Mouse (Mus musculus) heart, postnatal 10 days (tissue): ENCODE measurements around the gene Bckdk. TPM values are rescaled to one million over a fixed set of nuclear protein-coding genes. Genes with fewer than 3 reads are reported as not detected.
"Not testable (repeated sequence)": the region's sequence is repeated elsewhere in the genome, so short reads cannot be mapped to it uniquely, and the experiment has no call there.

ENCODE experiments used
- DNase-seq, 2 experiments: peaks; one replicate each; pipeline ENCODE4 v3.0.0; 2021
- intact Hi-C: fragments of 180-260 bp; cut with DNase I; formaldehyde crosslinking; loops from one replicate; pipeline ENCODE4 v1.15.1; 2025
- total RNA-seq, 2 experiments: library from RNA; stranded (reverse); gene quantifications; 2 replicates each; pipeline ENCODE4 v1.2.3; 2021

Bckdk gene
- total RNA-seq, 2 experiments from 2014 or later = 96.6 to 98.5 TPM

DNA sequence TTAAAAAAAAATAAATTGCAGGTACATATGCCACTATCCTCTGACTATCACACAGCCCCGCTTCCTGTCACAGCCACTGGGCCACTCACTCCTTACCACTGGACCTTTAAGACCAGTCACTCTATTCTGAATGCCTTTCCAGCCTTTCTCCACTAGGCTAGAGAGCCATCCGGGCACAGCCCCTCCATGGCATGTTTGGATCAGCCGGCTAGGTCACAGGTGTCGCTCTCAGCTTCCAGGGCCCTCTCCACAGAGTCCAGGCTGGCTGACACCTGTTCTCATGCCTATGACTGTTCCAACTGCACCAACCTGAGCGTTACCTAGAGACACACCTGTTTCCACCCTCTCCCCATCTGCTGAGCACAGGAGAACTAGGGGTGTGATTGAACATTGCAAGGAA is 24.7 kb downstream of the Bckdk start:
- no peak for DNase-seq
- intact Hi-C loops = no loop called here

DNA sequence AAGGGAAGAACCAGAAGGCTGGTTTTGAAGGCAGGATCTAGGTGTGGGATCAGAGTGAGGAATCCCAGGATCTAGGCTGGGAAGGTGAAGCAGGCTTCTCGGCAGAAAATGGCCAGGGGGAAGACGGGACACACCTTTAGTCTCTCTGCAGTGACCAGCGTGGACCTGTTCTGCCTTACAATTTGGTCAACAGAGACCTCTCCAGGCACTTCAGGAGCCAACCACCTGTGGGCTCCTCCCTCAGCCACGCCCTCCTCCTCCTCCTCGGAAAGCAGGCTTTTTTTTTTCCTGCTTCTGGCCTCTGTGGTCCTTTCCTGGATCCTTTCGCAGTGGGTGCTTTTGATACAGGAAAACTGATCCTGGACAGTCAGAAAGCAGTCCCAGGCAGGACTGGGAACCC is 26.0 kb downstream of the Bckdk start, which contains the start of gene Prss8:
Prss8 (minus strand) TSS at position 182 of the 400 bp plus-strand sequence.
- intact Hi-C loops = no loop called here
- no peak for DNase-seq

DNA sequence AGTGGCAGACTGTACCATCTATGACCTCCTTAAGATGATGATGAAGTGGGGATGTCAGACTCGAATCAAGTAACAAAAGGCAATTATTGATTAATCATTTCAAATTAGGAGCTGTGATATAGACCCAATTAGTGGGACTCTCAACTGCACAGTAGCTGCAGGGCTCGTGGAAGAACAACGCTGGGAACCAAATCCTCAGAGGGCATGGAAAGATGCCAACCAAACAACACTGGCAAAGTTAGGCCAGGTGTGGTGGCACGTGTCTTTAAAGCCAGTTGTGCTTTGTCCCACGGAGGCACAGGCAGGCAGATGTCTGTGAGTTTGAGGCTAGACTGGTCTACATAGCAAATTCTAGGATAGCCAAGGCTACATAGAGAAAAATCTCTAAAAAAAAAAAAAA is 26.8 kb downstream of the Bckdk start:
- intact Hi-C loops = no loop called here
- DNase-seq = no peak

DNA sequence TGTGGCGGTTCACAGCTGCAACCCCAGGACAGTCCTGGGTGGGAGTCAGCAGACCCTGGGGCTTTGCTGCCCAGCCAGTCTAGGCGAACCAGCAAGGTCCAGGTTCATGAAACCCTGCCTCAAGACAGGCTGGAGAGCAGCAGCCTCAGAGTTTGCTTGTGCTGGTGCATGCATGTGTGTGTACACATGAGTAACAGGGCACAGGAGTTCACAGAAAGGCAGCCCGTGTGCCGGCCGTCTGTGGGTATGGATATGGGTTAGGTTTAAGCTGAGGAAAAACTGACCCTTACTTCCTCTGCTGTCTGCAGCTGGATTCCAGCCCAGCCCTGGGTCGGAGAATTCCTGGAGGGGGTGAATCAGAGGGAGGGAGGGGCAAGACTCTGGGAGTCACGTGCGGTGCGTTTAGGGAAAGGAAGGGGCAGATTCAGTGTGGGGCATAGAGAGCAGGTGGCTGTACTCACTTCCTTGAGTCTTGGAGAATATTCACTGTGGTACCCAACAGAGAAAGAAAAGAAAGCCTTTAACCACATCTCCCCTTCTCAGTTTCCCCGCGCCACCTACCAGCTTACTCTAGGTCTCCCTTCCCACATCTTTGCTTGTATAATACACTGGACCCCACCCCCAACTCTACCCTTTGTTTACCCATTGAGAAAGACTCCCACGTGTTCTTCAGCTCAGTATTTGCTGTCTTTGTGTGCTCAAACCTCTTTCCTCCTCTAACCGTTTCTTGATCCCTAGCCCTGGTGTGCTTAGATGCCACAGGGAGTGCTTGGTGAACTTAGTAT is 27.7 kb downstream of the Bckdk start:
- peak; percentile 32 to 41 for DNase-seq
- intact Hi-C loops = no loop called here

DNA sequence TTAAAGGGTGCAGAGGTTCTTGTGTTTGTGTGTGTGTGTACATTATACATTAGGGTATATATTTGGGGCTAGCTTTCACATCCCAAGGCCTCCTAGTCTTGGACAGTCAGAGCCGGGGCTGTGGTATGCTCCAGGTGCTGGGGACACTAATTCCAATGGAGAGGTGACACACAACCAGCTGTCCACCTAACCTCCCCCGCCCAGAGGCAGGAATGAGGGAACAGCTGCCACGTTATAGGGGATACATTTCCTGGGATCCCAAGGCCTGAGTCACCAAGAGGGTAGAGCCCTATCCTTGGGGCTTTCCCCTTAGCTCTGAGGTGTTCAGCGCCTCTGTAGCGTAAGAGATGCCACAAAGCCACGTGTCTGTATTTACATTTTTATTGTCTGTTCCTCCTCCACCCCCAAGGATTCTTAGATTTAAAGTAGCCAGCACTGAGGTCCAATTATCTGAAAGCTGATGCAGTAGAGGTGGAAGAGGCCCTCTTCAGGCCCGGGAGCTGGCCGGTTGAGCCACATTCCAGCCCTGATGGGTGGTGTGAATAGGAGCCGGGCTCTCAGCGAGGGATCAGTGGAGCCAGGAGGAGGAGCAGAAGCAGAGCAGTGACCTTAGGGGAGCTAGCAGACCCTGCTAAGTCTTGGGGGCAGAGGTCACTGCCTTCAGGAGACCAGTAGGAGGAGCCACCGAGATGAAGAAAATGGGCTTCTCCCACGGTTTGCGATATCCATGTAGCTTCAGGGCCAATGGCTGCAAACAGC is 28.6 kb downstream of the Bckdk start:
- DNase-seq = no peak
- intact Hi-C loops = no loop called here

DNA sequence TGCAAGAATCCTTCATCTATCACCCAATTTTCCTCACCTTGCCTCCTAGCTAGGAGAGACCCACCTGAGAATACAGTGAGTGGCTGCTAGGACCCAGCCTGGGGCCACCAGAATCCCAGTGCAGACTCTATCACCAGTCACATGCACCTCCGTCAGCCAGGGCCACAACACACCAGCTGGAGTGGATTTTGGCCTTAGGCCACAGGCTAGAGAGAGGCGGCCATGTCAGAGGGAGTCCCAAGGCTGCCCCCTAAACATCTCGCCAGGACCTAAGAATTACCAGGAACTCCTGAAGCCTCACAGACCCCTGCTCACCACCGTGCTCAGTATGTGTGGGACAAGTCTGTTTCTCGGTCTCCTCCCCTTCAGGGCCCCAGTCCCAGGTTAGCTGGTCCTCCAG is 30.2 kb downstream of the Bckdk start:
- DNase-seq = no peak
- intact Hi-C loops = no loop called here

DNA sequence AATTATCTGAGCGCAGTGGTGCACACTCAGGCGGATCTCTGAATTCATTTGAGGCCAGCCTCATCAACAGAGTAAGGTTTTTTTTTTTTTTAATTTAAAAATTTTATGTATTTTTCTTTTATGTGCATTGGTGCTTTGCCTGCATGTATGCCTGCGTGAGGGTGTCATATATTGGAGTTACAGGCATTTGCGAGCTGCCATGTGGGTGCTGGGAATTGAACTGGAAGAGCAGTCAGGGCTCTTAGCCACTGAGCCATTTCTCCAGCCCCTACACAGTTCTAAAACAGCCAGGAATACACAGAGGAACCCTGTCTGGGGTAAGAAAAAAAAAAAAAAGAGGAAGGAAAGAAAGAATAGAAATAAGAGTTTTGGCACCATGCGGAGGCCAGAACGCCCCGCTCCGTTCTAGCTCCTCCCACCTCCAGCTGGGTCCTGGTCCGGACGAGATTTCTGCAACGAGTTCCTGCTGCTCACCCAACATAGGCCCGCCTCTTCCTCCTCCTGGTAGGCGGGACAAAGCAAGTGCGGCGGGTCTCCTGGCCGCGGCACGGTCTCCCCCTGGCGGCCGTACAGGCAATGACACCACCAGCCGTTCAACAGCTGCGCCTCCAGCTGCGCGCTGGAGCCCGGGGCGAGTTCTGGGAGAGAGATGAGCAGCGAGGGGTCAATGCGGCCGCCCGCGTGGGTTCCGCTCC is 31.3 kb downstream of the Bckdk start:
- peak; percentile 98 for DNase-seq
- intact Hi-C loops = loop anchor here (1.0 to 5.0 kb wide), 2 partner anchors 135 to 163 kb away; partner anchors contain the start of gene Hsd3b7

DNA sequence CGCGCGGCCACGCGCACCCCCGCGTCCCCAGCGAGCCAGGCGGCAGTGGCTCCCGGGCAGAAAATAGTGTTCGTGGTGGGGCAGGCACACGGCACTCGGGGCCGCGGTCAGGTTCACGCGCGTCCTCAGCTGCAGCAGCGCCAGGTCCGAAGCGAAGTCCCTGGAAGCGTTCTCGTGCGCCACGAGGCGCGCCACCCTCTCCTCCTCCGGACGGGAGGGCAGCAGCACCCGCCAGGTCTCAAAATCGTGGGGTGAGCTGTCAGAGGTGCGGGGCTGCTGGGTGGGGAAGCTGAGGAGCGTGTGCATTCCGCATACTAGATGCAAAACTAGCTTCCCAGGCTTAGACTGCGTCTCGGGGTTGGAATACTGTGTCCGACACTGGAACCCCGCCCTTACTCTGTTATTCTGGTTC is 31.9 kb downstream of the Bckdk start:
- intact Hi-C loops = loop anchor here (1.0 to 5.0 kb wide), 2 partner anchors 135 to 163 kb away; partner anchors contain the start of gene Hsd3b7
- no peak for DNase-seq

DNA sequence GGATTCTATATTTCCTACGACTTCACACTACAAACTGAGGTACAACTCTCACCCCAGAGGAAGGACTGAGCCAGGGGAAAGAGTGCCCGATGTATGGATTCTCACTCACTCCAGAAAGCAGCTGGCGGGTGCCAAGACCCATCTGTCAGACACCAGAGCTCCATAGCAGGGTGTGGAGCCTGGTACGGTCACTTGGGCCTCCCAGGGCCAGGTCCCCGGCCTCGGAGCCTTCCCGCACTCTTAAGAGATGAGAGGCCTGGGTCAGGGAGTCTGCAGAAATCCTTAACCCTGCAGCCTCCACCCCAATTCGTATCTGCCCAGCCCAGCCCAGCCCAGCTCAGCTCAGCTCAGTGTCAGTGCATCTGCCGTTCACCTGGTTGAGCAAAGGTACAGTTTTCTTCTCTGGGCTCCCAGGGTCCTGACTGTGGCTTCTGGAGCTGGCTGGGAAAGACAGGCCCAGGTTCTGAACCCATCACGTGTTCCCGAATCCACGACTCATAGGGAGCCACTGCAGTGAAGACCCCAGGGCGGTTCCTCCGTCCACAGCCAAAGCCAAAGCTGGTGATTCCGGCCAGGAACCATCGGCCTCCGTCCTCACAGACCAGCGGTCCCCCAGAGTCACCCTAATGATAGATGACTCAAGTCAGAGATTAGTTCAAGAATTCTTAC is 32.5 kb downstream of the Bckdk start:
- DNase-seq = no peak
- intact Hi-C loops = loop anchor here (5.0 kb wide), 1 partner anchor 164 kb away; no protein-coding TSS in a partner anchor

DNA sequence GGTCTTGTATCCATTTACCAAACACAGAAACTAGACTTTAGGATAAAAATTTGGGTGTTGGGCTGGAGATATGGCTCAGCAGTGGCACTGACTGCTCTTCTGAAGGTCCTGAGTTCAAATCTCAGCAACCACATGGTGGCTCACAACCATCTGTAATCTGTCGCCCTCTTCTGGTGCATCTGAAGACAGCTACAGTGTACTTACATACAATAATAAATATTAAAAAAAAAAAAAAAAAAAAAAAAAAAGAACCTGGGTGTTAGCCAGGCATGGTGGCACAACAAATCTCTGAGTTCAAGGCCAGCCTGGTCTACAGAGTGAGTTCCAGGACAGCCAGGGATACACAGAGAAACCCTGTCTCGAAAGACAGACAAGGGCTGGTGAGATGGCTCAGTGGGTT is 38.2 kb downstream of the Bckdk start:
- intact Hi-C loops, DNase-seq: not testable (repeated sequence)

DNA sequence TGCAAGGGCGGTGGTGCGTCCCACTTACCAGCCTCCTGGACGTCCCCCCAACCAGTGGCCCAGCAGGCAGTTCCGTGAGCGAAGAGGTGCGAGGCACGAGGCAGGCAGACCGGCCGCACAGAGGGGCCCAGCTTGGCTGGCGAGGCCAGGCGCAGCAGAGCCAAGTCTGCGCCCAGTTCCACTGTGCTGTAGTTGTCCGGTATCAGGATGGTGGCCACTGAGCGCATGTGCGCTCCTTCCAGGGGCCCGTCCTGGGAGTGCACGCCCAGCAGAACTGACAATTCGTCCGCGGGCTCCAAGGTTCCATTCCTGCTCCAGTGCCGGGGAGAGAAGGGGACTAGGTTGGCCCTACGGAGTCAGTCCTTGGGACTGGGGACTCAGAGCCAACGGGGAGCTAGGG is 40.7 kb downstream of the Bckdk start:
- peak; percentile 53 to 54 for DNase-seq
- intact Hi-C loops = no loop called here

DNA sequence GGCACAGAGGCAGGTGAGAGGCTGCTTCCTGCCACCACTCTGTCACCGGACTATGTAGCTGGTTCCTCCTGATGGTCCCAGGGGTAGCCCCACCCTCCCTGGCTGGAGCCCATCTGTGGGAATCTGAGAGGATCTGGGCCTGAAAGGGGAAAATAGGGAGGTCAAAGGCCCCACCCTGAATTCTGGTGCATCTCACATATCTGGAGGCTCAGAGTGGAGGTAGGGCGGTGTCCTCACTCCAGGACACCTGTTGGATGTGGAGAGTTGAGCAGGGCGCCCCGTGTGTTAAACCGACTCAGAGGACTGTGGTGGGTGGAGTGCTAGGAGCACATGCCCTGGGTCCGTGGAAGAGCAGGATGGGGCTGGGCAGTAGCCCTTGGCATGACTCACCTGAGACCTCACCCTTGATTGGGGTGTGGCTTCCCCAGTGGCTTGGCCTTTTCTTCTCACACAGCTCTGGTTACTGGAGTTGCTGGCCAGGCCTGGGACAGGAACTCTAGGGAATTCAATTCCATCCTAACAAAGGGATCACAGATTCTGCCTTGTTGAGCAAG is 42.7 kb downstream of the Bckdk start, which contains the start of gene Prss36:
Prss36 (minus strand) TSS at position 256 of the 554 bp plus-strand sequence.
- intact Hi-C loops = no loop called here
- DNase-seq = no peak

DNA sequence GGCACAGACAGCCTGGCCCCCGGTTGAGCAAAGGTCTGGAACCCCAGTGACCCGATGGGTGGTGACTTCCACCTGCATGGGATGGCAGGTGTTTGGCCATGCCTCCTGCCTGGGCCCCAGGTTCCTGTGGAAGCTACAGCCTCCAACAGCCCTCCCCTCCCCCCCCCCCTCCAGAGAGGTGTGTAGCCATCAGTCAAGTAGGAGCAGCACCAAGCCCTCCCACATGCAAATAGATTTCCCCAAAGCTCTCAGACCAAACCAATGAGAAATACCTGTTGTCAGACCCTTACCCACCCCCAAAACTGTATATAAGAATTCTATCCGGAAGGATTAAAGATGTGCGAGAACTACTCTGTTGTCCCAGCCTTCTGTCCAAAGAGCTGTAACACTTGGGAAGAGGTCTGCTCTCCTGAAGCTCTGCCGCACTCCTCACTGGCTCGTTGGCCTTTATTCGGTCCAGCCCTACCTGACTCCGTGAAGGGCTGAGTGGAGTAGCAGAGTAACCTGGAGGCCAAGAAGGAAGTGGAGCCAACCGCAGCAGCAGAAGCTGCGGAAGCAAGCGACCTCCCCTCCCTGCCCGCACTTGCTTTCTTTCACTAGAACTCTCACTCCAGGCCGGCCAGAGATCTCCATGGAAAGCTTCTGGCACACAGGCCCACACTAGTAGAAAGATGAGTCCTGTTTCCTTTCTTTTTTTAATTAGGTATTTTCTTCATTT is 49.1 kb downstream of the Bckdk start:
- DNase-seq = no peak
- intact Hi-C loops = no loop called here

DNA sequence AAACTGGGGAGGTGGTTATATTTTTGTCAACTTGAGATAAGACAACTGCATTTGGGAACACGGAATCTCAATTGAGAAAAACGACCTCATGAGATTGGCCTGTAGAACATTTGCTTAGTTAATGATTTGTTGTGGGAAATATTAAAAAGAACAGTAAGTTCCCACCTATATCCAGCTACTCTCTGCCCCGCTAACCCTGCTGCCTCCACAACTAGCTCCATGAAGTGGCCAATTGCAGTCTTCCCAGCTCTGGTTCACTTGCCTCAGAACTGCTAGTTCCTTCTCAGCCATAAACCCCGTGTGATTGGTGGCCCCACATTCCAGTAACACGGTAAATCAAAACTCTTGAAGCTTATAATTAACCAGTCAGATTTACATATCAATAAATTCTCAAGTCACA is 55.5 kb downstream of the Bckdk start:
- intact Hi-C loops = no loop called here
- no peak for DNase-seq

Other genes with a start within 250 kb of the Bckdk start
- 10 to 100 TPM; 60.5 to 62.9 TPM for gene Bcl7c, start 195.1 kb upstream of the Bckdk start, total RNA-seq
- gene Ctf1, start 191.3 kb upstream of the Bckdk start, total RNA-seq = 1 to 10 TPM; 4.6 to 7.5 TPM
- gene Ctf2, start 171.9 kb upstream of the Bckdk start, total RNA-seq = not detected
- gene Fbxl19, start 159.5 kb upstream of the Bckdk start, total RNA-seq = 1 to 10 TPM; 5.6 to 6.2 TPM
- gene Orai3, start 134.3 kb upstream of the Bckdk start, total RNA-seq = 10 to 100 TPM; 18.0 to 20.9 TPM
- gene Setd1a, start 127.4 kb upstream of the Bckdk start, total RNA-seq = 10 to 100 TPM; 26.1 to 29.9 TPM
- 1 to 10 TPM; 2.7 to 3.1 TPM for gene Gm49388, start 118.5 kb upstream of the Bckdk start, total RNA-seq
- gene Hsd3b7, start 103.5 kb upstream of the Bckdk start, total RNA-seq = 10 to 100 TPM; 15.9 to 16.1 TPM
- 10 to 100 TPM; 69.2 to 72.5 TPM for gene Stx4a, start 79.8 kb upstream of the Bckdk start, total RNA-seq
- 1 to 10 TPM in 1 of 2 experiments, under 1 TPM in 1; 0.89 to 1.7 TPM for gene Stx1b, start 79.5 kb upstream of the Bckdk start, total RNA-seq
- gene Zfp646, start 27.9 kb upstream of the Bckdk start, total RNA-seq = 10 to 100 TPM; 23.3 to 23.9 TPM
- 1 to 10 TPM; 5.8 to 8.0 TPM for gene Zfp668, start 27.3 kb upstream of the Bckdk start, total RNA-seq
- gene Prss53, start 13.1 kb upstream of the Bckdk start, total RNA-seq = 1 to 10 TPM in 1 of 2 experiments, under 1 TPM in 1; 0.60 to 1.1 TPM
- gene Gm21974, start 8.6 kb upstream of the Bckdk start, total RNA-seq = not detected
- 10 to 100 TPM; 33.8 to 34.3 TPM for gene Vkorc1, start 8.5 kb upstream of the Bckdk start, total RNA-seq
- 10 to 100 TPM; 12.7 to 14.6 TPM for gene Kat8, start 8.4 kb downstream of the Bckdk start, total RNA-seq
- gene Prss8, start 26.0 kb downstream of the Bckdk start, total RNA-seq = not detected
- 1 to 10 TPM; 5.0 to 6.6 TPM for gene Prss36, start 42.6 kb downstream of the Bckdk start, total RNA-seq
- gene Fus, start 63.4 kb downstream of the Bckdk start, total RNA-seq = 100 to 1,000 TPM; 297 to 307 TPM
- gene Pycard, start 89.8 kb downstream of the Bckdk start, total RNA-seq = 10 to 100 TPM; 14.2 to 21.0 TPM
- gene Trim72, start 99.9 kb downstream of the Bckdk start, total RNA-seq = 100 to 1,000 TPM; 144 to 159 TPM
- gene Itgam, start 158.6 kb downstream of the Bckdk start, total RNA-seq = 1 to 10 TPM; 2.5 to 3.9 TPM
- not detected for gene Gm49368, start 158.6 kb downstream of the Bckdk start, total RNA-seq
- gene Itgax, start 225.5 kb downstream of the Bckdk start, total RNA-seq = under 1 TPM; 0.12 to 0.22 TPM